Mouse (Mus musculus): Measurements from ENCODE around the gene Lax1.

DNA sequence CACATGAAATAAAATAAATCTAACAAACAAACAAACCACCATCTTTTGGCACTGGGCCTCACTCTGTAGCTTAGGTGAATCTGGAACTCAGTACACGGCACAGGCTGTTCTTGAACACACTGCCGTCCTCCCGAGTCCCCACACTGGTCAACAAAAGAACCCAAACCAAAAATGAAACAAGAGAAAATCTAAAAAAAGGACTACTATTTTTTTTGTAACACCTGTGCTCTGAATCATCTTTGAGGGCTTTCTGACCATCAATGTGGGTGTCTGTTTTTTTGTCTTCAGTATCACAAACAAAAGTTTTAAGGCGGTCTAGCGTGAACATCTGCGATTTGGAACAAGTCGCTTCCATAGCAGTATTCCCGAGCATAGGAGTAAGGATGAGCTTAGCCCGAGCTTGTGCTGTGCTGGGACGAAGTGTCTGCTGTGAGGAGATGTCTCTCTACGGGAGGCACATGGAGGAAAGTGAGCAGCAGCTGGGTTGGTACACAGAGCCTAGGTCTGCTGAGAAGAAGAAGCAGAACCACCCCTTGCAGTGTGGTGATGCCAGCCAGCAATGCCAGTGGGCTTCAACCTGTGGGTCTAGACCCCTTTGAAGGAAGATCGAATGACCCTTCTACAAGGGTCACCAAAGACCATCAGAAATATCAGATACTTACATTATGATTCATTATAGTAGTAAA, 8.2 kb upstream of the Lax1 start:
- TF ChIP-seq CTCF (IDR thresholded peaks at IDR 0.05; ENCODE audit: borderline replicate concordance, extremely low read depth, insufficient read depth, insufficient read length) (no peak), POLR2A (IDR thresholded peaks at IDR 0.05; ENCODE audit: borderline replicate concordance, extremely low read depth, insufficient read depth, insufficient read length, poor library complexity, severe bottlenecking) (no peak)

All from brain, embryonic 14.5 days (tissue).